Mouse (Mus musculus): Measurements from ENCODE around the gene Myh14. TPM values are rescaled to one million over a fixed set of nuclear protein-coding genes. Genes with fewer than 3 reads are reported as not detected.

Myh14 gene
- polyA plus RNA-seq, 1 experiment from 2014 or later, result 20.5 TPM

- no peak for ATAC-seq (ENCODE audit: insufficient read depth, low FRiP score)
- no peak overlapping the region for H3K4me3 ChIP-seq (replicated peaks; ENCODE audit: low read length)
- H3K9me3 ChIP-seq (replicated peaks; ENCODE audit: control insufficient read depth, low read length), result no peaks in the 10 kb centered on the region
- H3K4me1 ChIP-seq (ENCODE audit: control insufficient read depth, insufficient read depth, low read length), result peaks cover 6% of the 10 kb centered on the region; the same call in 1 of the 2 replicates
- H3K9ac ChIP-seq (ENCODE audit: low read length), result no peak overlapping the region
- H3K4me2 ChIP-seq (ENCODE audit: low read depth, low read length), result no peak overlapping the region
- H3K27me3 ChIP-seq (ENCODE audit: control insufficient read depth, insufficient read depth, low read length), result no peaks in the 10 kb centered on the region
- no peaks in the 10 kb centered on the region for H3K36me3 ChIP-seq (ENCODE audit: control insufficient read depth, insufficient read depth, low read length)
- WGBS, result 71% methylated on average over 2 of the region's 2 CpGs
- no peak overlapping the region for H3K27ac ChIP-seq (ENCODE audit: low read length)
Observed at GRCm38 (mm10) chr7:44557629-44558028, 113.0 kb downstream of the Myh14 start.

Other genes starting within 250 kb of the Myh14 start
- gene Lrrc4b, start 241.8 kb downstream of the Myh14 start, polyA plus RNA-seq (2015; fragmentation: Nextera tagmentation; extraction: Ambion mirVana), result 0.31 and 0.52 TPM in 2 replicates
- gene Aspdh, start 205.5 kb downstream of the Myh14 start, polyA plus RNA-seq (2015; fragmentation: Nextera tagmentation; extraction: Ambion mirVana), result 0.72 and 0.87 TPM in 2 replicates
- gene Josd2, start 202.9 kb downstream of the Myh14 start, polyA plus RNA-seq (2015; fragmentation: Nextera tagmentation; extraction: Ambion mirVana), result 88.0 and 102 TPM in 2 replicates
- 69.9 and 80.7 TPM in 2 replicates for gene Emc10, start 174.3 kb downstream of the Myh14 start, polyA plus RNA-seq (2015; fragmentation: Nextera tagmentation; extraction: Ambion mirVana)
- 7.0 and 8.2 TPM in 2 replicates for gene Fam71e1, start 174.3 kb downstream of the Myh14 start, polyA plus RNA-seq (2015; fragmentation: Nextera tagmentation; extraction: Ambion mirVana)
- 0.41 and 1.8 TPM in 2 replicates for gene Mybpc2, start 146.2 kb downstream of the Myh14 start, polyA plus RNA-seq (2015; fragmentation: Nextera tagmentation; extraction: Ambion mirVana)
- gene Spib, start 138.8 kb downstream of the Myh14 start, polyA plus RNA-seq (2015; fragmentation: Nextera tagmentation; extraction: Ambion mirVana), result 0.52 and 0.76 TPM in 2 replicates
- gene Pold1, start 122.0 kb downstream of the Myh14 start, polyA plus RNA-seq (2015; fragmentation: Nextera tagmentation; extraction: Ambion mirVana), result 70.3 and 72.8 TPM in 2 replicates
- gene Nr1h2, start 116.9 kb downstream of the Myh14 start, polyA plus RNA-seq (2015; fragmentation: Nextera tagmentation; extraction: Ambion mirVana), result 62.0 and 68.6 TPM in 2 replicates
- 3.7 and 5.4 TPM in 2 replicates for gene Napsa, start 98.5 kb downstream of the Myh14 start, polyA plus RNA-seq (2015; fragmentation: Nextera tagmentation; extraction: Ambion mirVana)
- 0.16 and 0.26 TPM in 2 replicates for gene Kcnc3, start 80.2 kb downstream of the Myh14 start, polyA plus RNA-seq (2015; fragmentation: Nextera tagmentation; extraction: Ambion mirVana)
- not detected in 2 replicates for gene Izumo2, start 37.9 kb upstream of the Myh14 start, polyA plus RNA-seq (2015; fragmentation: Nextera tagmentation; extraction: Ambion mirVana)
- gene Vrk3, start 77.6 kb upstream of the Myh14 start, polyA plus RNA-seq (2015; fragmentation: Nextera tagmentation; extraction: Ambion mirVana), result 32.1 and 32.8 TPM in 2 replicates
- 1.8 and 2.3 TPM in 2 replicates for gene Zfp473, start 80.2 kb upstream of the Myh14 start, polyA plus RNA-seq (2015; fragmentation: Nextera tagmentation; extraction: Ambion mirVana)
- 73.8 and 83.1 TPM in 2 replicates for gene Nup62, start 145.2 kb upstream of the Myh14 start, polyA plus RNA-seq (2015; fragmentation: Nextera tagmentation; extraction: Ambion mirVana)
- gene Il4i1, start 145.5 kb upstream of the Myh14 start, polyA plus RNA-seq (2015; fragmentation: Nextera tagmentation; extraction: Ambion mirVana), result 0.88 and 1.3 TPM in 2 replicates
- 3.8 and 4.6 TPM in 2 replicates for gene Atf5, start 145.8 kb upstream of the Myh14 start, polyA plus RNA-seq (2015; fragmentation: Nextera tagmentation; extraction: Ambion mirVana)
- gene Akt1s1, start 178.1 kb upstream of the Myh14 start, polyA plus RNA-seq (2015; fragmentation: Nextera tagmentation; extraction: Ambion mirVana), result 73.5 and 83.1 TPM in 2 replicates
- gene Tbc1d17, start 178.2 kb upstream of the Myh14 start, polyA plus RNA-seq (2015; fragmentation: Nextera tagmentation; extraction: Ambion mirVana), result 71.7 and 74.1 TPM in 2 replicates
- 32.6 and 34.8 TPM in 2 replicates for gene Pnkp, start 186.3 kb upstream of the Myh14 start, polyA plus RNA-seq (2015; fragmentation: Nextera tagmentation; extraction: Ambion mirVana)
- gene Ptov1, start 198.9 kb upstream of the Myh14 start, polyA plus RNA-seq (2015; fragmentation: Nextera tagmentation; extraction: Ambion mirVana), result 150 and 156 TPM in 2 replicates
- gene Med25, start 221.9 kb upstream of the Myh14 start, polyA plus RNA-seq (2015; fragmentation: Nextera tagmentation; extraction: Ambion mirVana), result 89.9 and 94.0 TPM in 2 replicates
- gene Fuz, start 225.2 kb upstream of the Myh14 start, polyA plus RNA-seq (2015; fragmentation: Nextera tagmentation; extraction: Ambion mirVana), result 23.1 and 24.7 TPM in 2 replicates

Measured in stomach, embryonic 16.5 days (tissue).